Mouse (Mus musculus) lung, adult 2 months (tissue): ENCODE results near the gene Adamts9. TPM values are rescaled to one million over a fixed set of nuclear protein-coding genes. Genes with fewer than 3 reads are reported as not detected.

ENCODE experiments used
- DNase-seq: peaks from one replicate; pipeline ENCODE4 v3.0.0; 2022
- H3K4me1 ChIP-seq: fragments of 200-500 bp; 2 replicates; pipeline ENCODE4 v1.6.1; 2011; ENCODE audit warnings: low read length; ENCODE audit not compliant: control insufficient read depth, insufficient read depth
- H3K4me3 ChIP-seq: fragments of 200-500 bp; replicated peaks from 2 replicates; pipeline ENCODE3; 2011; ENCODE audit warnings: low read depth, mild to moderate bottlenecking, control low read depth, low read length; ENCODE audit errors: extremely low read depth
- CTCF ChIP-seq: fragments of 200-500 bp; IDR thresholded peaks from 2 replicates; pipeline ENCODE4 v1.5.1; 2011; ENCODE audit warnings: mild to moderate bottlenecking, low read length, control low read depth; ENCODE audit not compliant: insufficient read depth
- POLR2A ChIP-seq: fragments of 200-500 bp; IDR thresholded peaks from 2 replicates; pipeline ENCODE4 v1.6.1; 2011; ENCODE audit warnings: low read depth, mild to moderate bottlenecking, control low read depth, low read length, borderline replicate concordance; ENCODE audit errors: extremely low read depth
- WGBS: fragments of 180-500 bp; shearing (Covaris S2); methylation state at CpG from one replicate; pipeline ENCODE4 v1.1.7; 2018; 5-methylcytosine and 5-hydroxymethylcytosine counted together
- polyA plus RNA-seq: library from polyadenylated mRNA; depleted of rRNA; stranded (reverse); fragments of >200 nt; gene quantifications from 2 replicates; pipeline ENCODE4 v1.2.3, GENCODE M21; 2012; rRNA removed

Adamts9 gene
- polyA plus RNA-seq, 1 experiment: 12.2 TPM

GRCm38 (mm10) chr6:92727351-92727986 lies 215.8 kb downstream of the Adamts9 start:
- Histone ChIP-seq H3K4me1 (peaks cover 11% of the 10 kb centered on the region), H3K4me3 (no peak overlapping the region)
- no peak for TF ChIP-seq POLR2A
- TF ChIP-seq CTCF: no peak
- DNase-seq: no peak
- 30% methylated on average over 7 of the region's 7 CpGs for WGBS

GRCm38 (mm10) chr6:92726121-92726520 lies 217.2 kb downstream of the Adamts9 start:
- WGBS: 59% methylated on average over 5 of the region's 5 CpGs
- no peak for DNase-seq
- no peak for TF ChIP-seq POLR2A
- no peak for TF ChIP-seq CTCF

GRCm38 (mm10) chr6:92724394-92724793 lies 218.9 kb downstream of the Adamts9 start:
- H3K4me3 ChIP-seq: no peak overlapping the region
- TF ChIP-seq CTCF (no peak), POLR2A (no peak)
- 64% methylated on average over 2 of the region's 2 CpGs for WGBS
- H3K4me1 ChIP-seq: peaks cover 11% of the 10 kb centered on the region
- no peak for DNase-seq

More at GRCm38 (mm10) chr6:92726121-92726520, 217.2 kb downstream of the Adamts9 start:
- H3K4me3 ChIP-seq: no peak overlapping the region
- peaks cover 11% of the 10 kb centered on the region for H3K4me1 ChIP-seq

Other genes starting within 250 kb of the Adamts9 start
- 22.7 and 23.6 TPM in 2 replicates for gene Prickle2, start 237.3 kb downstream of the Adamts9 start, polyA plus RNA-seq
- 0.08 and 0.15 TPM in 2 replicates for gene A730049H05Rik, start 127.0 kb downstream of the Adamts9 start, polyA plus RNA-seq
- gene Gm15737, start 74.1 kb downstream of the Adamts9 start, polyA plus RNA-seq: 0.02 TPM in 1 of 2 replicates, not detected in the other